Mouse (Mus musculus): ENCODE measurements around the gene Samd14.
"Not testable (repeated sequence)": the region's sequence is repeated elsewhere in the genome, so short reads cannot be mapped to it uniquely, and the experiment has no call there.

The Samd14 gene

GRCm38 (mm10) chr11:95009629-95010014 lies at the start of gene Samd14:
Samd14 (plus strand) TSS chr11:95009879.
- DNase-seq (ENCODE audit: low spot score) = peak; percentile 64

DNA sequence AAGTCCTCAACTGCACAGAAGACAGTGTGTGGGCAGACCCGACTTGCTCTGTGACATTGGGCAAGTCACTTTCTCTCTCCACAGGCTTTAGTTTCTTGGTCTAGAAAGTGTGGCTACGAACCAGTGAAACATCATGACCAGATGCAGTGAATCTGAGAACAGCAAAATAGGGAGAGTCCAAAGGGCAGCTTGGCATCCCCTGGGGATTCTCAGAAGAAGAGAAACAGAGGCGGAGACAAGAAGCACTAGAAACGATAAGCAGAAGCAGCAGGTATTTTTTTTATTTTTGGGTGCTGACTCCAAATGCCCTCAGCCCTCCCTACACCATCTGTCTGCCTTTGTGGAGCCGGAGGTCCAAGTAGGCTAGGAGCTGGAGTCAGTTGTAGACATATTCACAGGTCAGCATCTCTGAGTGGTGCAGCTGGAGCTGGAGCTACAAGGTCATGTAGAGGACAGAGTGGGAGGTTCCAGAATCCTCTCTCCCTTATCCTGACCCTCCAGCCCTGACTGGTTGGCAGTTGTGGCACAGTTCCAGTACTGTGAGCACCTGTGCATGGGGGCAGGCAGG lies 47.1 kb upstream of the Samd14 start:
- no peak for DNase-seq (ENCODE audit: low spot score)

- no peak for DNase-seq (ENCODE audit: low spot score)
Measured at GRCm38 (mm10) chr11:94967419-94967818, 42.3 kb upstream of the Samd14 start, which contains the start of gene Hils1. Hils1 (plus strand) TSS chr11:94967593.

DNA sequence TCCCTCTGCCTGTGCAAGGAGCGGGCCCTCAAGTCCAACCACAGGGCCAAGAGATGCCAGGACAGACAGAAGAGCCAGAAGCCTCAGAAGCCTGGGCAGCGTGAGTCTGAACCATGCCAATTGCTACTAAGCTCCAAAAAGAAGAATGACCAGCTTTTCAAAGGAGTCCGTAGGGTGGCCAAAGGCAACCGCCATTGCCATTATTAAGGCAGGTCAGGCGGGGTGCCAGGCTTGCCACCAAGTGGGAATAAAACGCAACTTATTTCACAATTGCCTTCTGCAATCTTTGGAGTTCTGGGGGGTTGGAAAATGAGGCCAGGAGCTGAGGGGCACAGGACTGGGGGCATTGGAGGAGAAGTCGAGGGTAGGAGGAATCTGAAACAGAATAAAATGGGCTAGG lies 41.5 kb upstream of the Samd14 start:
- DNase-seq (ENCODE audit: low spot score) = no peak

DNA sequence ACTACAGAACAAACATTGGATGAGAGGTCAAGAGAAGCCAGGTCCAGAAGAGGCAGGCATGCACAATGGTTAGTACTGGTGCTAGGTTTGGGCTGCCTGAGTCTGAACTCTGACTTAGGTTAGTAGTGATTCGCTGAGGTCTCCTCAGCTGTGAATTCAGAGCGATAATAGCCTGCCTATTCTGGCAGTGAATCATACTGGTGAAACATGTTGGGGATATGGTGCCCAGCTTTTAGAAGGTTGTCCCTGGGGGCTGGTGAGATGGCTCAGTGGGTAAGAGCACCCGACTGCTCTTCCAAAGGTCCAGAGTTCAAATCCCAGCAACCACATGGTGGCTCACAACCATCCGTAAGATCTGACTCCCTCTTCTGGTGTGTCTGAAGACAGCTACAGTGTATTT lies 40.0 kb upstream of the Samd14 start:
- DNase-seq (ENCODE audit: low spot score) = not testable (repeated sequence)

GRCm38 (mm10) chr11:94970210-94970943 lies 39.3 kb upstream of the Samd14 start:
- peak; percentile 85 for DNase-seq (ENCODE audit: low spot score)

DNA sequence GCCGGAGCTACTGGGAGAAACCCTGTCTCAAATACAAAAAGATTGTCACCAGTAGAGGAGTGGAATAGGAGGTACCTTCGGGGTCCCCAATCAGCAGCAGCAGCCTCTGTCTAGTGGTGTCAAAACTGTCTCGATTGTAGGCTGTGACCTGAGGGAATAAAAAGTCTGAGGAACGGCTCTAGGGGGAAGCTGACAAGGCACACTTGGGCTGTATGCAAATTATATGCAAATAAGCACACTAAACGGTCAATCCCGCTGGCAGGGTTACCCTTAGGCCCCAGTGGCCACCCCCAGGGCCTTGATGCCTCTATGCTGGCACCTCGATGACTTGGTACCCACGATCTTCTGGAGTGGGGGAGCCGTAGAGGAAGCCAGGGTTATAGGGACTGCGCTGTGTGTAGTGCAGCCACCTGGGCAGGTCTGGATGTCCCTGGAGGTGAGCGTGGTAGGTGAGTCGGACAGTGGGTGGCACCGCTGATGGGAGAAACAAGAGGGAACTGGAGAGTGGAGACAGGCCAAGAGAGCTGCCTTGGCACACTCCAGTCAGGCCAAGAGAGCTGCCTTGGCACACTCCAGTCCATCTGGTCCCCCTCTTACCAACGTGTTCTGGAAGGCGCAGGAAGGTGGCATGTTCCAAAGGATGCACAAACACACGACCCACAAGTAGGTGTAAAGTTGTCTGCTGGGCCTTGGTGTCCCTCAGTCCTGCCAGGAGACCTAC lies 37.6 kb upstream of the Samd14 start:
- no peak for DNase-seq (ENCODE audit: low spot score)

GRCm38 (mm10) chr11:94972887-94973286 lies 36.8 kb upstream of the Samd14 start:
- no peak for DNase-seq (ENCODE audit: low spot score)

GRCm38 (mm10) chr11:94973313-94973712 lies 36.4 kb upstream of the Samd14 start:
- DNase-seq (ENCODE audit: low spot score) = no peak

- DNase-seq (ENCODE audit: low spot score) = no peak
Measured at GRCm38 (mm10) chr11:94974951-94975350, 34.7 kb upstream of the Samd14 start.

DNA sequence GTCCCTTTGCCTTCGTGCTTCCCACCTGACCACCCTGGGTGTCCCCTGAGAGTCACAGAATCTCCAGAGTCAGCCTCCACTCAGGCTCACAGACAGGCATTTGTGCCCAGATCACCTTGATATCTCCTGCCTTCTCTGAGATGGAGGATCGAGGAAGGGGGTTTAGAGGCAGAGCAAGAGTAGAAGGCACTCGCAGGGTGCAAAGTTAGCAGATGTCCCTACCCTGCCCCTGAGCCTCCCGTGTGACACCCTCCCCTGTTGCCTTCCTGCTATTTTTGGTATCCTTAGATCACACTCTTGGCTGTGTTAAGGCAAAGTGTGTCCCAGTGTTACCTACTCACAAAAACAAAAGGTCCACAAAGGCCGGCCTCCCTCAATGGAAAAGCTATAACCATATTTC lies 33.5 kb upstream of the Samd14 start, which contains the start of gene Sgca:
Gene Sgca, minus strand, starts transcription at position 129 of the 400 bp plus-strand sequence.
- no peak for DNase-seq (ENCODE audit: low spot score)

DNA sequence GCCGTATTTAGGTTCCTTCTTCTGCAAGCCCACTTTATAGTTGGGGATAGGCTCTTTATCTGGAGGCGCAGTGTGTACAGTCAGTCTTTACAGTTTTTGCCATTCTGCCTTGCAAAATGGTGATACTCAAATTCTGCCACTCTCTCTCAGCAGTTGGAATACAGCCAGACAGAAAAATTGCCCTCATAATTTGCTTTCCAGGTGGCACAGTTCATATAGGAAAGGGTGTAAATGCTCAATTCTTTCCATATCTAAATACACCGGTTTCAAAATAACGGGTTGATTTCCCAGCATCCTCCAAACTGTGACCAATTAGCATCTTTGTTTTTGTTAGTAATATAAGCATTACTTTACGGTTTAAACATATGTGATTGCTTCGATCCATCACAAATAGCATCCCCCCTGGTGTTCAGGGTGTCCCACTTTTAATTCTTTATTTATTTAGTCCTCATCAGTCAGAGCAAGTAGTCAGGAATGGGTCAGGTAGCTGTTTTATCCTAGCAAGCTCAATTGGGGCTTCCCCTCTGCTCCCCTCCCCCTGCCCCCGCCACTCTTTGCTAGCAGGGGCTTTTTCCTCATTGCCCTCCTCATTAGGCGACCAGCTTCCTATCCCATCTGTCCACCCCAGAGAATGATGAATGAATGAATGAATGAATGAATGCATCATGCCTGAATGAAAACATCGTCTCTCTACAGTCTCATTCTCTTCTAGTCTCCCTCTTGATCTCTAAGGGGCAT lies 31.3 kb upstream of the Samd14 start:
- DNase-seq (ENCODE audit: low spot score) = no peak

DNA sequence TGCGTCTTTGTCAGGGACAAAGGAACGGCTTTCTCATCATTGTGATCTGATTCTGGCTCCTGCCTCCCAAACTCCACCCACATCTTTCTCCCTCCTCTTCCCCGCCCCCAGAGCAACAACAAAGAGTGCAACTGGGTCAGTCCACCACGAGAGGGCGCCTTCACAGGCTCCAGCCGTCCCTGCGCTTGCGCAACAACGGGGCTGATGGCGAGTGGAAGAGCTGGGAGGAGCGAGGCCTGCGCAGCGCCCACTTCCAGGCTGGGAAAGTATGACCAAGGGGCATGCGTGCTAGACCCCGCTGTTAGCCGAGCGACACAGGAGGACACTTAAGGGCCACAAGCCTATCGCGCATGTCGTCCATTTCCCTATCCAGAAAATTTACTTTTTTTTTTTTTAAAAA lies 30.7 kb upstream of the Samd14 start:
- peak; percentile 98 for DNase-seq (ENCODE audit: low spot score)

GRCm38 (mm10) chr11:94979462-94980179 lies 30.1 kb upstream of the Samd14 start:
- no peak for DNase-seq (ENCODE audit: low spot score)

DNA sequence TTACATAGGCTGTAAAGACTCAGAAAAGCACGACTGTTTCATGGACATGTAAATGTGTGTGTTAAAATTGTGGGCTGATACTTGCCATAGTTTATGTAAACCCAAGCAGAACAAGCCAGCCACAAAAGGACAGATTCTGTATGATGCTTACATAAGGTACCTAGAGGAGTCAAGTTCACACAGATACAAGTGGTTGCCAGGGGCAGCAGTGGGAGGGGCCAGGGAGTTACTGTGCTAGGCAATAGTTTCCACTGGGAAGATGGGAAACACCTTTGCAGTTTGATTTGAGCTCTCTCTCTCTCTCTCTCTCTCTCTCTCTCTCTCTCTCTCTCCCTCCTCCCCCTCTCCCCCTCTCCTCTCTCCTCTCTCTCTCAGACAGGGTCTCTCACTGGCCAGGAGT lies 24.5 kb upstream of the Samd14 start:
- DNase-seq (ENCODE audit: low spot score) = no peak

DNA sequence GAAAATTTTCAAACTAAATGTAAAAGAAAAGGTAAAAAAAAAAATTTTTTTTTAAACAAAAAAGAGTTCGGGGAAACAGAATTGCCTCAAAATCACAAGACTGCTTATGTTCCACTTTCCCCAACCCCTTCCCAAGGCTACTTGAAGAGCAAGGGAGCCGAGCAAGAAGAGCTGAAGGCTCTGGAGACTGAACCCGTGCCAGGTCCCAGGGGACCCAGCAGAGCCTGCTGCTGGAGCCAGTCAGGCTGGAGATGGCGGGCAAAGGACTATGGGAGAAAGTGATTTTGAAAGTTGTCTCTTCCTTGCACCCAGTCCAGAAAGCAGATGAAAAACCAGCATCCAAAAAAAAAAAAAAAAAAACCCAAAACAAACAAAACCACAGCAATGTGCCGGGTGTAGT lies 23.9 kb upstream of the Samd14 start:
- DNase-seq (ENCODE audit: low spot score) = no peak

DNA sequence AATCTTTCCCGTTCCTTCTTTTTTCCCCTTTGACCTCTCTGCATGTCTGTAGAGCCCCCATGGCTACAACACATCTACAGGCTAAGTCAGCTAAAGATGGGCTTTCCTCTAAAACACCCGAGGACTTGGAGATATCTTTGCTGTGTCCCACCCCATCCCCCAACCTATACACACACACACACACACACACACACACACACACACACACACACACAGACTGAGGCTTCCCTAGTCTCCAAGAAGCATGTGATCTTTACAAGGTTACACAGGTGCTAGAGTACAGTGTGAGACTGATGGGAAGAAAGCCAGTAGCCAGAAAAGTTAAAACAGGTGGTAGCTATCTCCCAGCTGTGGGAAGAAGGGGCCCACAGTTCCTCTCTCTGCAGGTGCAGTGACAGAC lies 23.2 kb upstream of the Samd14 start:
- no peak for DNase-seq (ENCODE audit: low spot score)

- DNase-seq (ENCODE audit: low spot score) = no peak
Measured at GRCm38 (mm10) chr11:94987341-94987740, 22.3 kb upstream of the Samd14 start.

- DNase-seq (ENCODE audit: low spot score) = no peak
Measured at GRCm38 (mm10) chr11:94987851-94988250, 21.8 kb upstream of the Samd14 start.

GRCm38 (mm10) chr11:94988780-94989561 lies 20.7 kb upstream of the Samd14 start:
- no peak for DNase-seq (ENCODE audit: low spot score)

DNA sequence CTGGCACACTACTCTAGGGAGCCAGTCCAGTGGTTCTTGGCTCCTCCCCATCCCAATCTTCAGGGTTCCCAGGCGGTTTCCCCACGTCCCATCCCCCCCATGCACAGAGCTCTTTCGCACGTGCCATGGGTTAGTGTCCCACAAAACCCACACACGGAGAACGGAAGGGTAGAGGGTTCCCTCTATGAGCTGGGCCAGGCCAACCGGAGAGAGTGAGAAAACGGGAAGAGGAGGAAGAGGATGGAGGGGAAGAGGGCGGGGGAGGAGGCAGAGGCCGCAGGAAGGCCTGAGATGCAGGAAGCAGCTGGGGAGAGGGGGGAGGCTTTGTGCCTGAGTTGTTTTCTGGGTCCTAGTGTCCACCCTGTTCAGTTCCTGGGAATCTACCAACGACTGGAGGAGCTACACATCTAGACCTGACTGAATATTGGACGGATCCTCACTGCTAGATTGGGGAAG lies 20.1 kb upstream of the Samd14 start:
- DNase-seq (ENCODE audit: low spot score) = no peak

Data from ovary, postnatal 14 days (tissue).